Mouse (Mus musculus) Patski (cell line): Measurements from ENCODE around the gene Cemip2. TPM values are rescaled to one million over a fixed set of nuclear protein-coding genes. Genes with fewer than 3 reads are reported as not detected.
A peak's percentile ranks its signal among the peaks of the same experiment; 100 is the strongest.

Experiments used
- ATAC-seq: fragments of 100-300 bp; one replicate; pipeline ENCODE4 v1.8.0; 2021
- CTCF ChIA-PET: fragments of 350-600 bp; sonication (Branson Sonifier 250); formaldehyde crosslinking; loops from one replicate; lab custom pipeline; 2022; ENCODE audit warnings: inconsistent platforms; lab: Charles Lee
- POLR2A ChIA-PET: fragments of 350-600 bp; sonication (Branson Sonifier 250); formaldehyde crosslinking; loops from one replicate; lab custom pipeline; 2022; ENCODE audit warnings: antibody characterized with exemption, inconsistent platforms; lab: Charles Lee
- DNase-seq: peaks from one replicate; pipeline ENCODE4 v3.0.0-alpha.2; 2011; ENCODE audit warnings: low read depth, low spot score
- H3K27me3 ChIP-seq: fragments of 371-371 bp; one replicate; pipeline ENCODE4 v1.5.1; 2021
- CTCF ChIP-seq: fragments of 100-300 bp; IDR thresholded peaks from one replicate; pipeline ENCODE4 v1.5.1; 2021
- in situ Hi-C: fragments of 300-500 bp; cut with MboI; formaldehyde crosslinking; loops from 3 replicates; pipeline ENCODE4 v1.11.1; 2018; ENCODE audit warnings: low pct_unique_long_range_greater_than_20kb, mixed read lengths
- polyA plus RNA-seq: library from polyadenylated mRNA; unstranded; gene quantifications from one replicate; pipeline ENCODE4 v1.2.3, GENCODE M21; 2021

Cemip2 gene
- polyA plus RNA-seq, 1 experiment from 2014 or later = 10.5 TPM

DNA sequence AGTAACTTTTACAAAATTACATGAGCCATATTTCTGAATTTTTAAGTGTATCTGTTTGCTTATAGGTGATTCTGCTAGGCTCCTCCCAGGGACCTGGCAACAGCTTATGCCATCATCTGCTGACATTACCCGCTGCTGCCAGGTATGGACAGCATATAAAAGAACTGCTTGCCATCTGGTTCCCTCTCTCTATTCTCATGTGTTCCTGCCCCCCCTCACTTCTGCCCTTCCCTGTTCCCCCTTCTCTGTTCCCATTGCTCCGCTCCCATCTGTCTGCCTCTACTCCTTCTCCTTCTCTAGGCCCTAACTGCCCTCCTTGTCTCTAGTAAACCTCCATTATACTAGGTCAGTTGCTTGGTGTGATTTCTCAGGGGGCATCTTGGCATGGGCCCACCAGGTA lies 32.6 kb upstream of the Cemip2 start:
- in situ Hi-C loops = loop anchor here (5.0 to 10.0 kb wide), 3 partner anchors 173 to 948 kb away; no protein-coding TSS in a partner anchor
- no peak for TF ChIP-seq CTCF
- ATAC-seq = no peak
- POLR2A ChIA-PET = no interaction called here
- no peak for DNase-seq
- peaks cover 3% of the 10 kb centered on the region for H3K27me3 ChIP-seq
- CTCF ChIA-PET = no interaction called here

DNA sequence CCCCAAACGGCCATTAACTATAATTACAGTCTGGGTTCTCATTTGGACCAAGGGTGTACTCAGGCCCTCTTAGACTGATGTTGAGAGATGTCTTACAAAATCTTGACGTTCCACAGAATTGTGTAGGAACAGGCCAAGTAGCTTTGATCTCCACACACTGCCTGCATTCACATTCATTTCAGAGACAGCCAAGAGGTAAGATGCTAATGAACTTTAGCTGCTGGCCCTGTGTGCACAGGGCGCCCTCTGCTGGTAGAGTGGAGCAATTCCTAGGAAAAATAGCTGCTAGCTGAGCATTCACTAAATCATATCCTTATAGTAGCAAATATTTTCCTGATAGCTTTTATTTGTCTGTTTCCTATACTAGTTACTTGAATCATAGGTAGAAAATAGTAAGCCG lies 30.8 kb upstream of the Cemip2 start:
- DNase-seq (no peak), ATAC-seq (peak; percentile 82)
- in situ Hi-C loops = loop anchor here (5.0 to 10.0 kb wide), 3 partner anchors 175 to 950 kb away; no protein-coding TSS in a partner anchor
- ChIA-PET POLR2A (no interaction called here), CTCF (interaction anchor here (0.7 to 3.7 kb wide), 19 partner anchors 8 to 557 kb away, joined by 3 to 30 read pairs (median 4); no protein-coding TSS in a partner anchor)
- H3K27me3 ChIP-seq = peaks cover 15% of the 10 kb centered on the region
- peak; percentile 95 for TF ChIP-seq CTCF

DNA sequence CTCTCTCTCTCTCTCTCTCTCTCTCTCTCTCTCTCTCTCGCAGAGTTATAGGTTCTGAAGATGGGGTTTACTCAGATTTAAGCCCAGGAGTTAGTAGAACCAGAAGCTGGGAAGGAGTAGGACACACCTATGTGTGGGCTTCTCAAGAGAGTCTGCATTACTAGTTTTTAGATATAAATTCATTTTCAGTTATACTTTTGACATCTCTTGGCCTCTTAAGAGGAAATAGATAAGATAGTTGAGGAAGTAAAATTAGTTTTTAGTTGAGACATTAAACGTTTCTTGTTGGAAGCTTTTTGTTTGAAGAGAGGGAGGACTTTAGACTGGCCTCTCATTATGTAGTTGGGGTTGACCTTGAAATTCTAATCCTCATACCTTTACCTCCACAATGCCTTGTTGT lies 28.0 kb upstream of the Cemip2 start:
- CTCF ChIA-PET = interaction anchor here (3.7 kb wide), 1 partner anchor 178 kb away, joined by 30 read pairs; no protein-coding TSS in a partner anchor
- no peak for TF ChIP-seq CTCF
- no peak for DNase-seq
- ATAC-seq = no peak
- POLR2A ChIA-PET = interaction anchor here (0.6 kb wide), 1 partner anchor 178 kb away, joined by 8 read pairs; no protein-coding TSS in a partner anchor
- in situ Hi-C loops = no loop called here
- H3K27me3 ChIP-seq = peaks cover 21% of the 10 kb centered on the region

DNA sequence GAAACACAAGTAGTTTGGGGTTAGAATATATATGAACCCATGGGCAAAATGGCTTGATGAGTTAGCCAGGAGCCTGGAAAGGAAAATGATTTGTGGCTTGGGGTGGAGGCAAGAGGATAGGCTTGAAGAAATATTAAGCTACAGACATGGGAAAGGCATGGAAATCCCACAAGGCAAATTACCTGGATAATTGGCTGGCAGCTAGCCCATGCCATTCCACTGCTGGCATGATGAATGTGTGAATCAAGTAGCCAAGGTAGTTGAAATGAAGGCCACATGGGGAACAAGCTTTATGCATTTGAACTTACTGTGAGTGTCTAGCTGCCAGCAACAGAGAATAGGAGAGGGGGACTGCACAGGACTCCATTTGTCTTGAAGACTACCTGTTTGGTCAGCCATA lies 16.5 kb upstream of the Cemip2 start:
- no peak for TF ChIP-seq CTCF
- ChIA-PET POLR2A (no interaction called here), CTCF (interaction anchor here (3.6 kb wide), 1 partner anchor 14 kb away, joined by 10 read pairs; no protein-coding TSS in a partner anchor)
- peaks cover 7% of the 10 kb centered on the region for H3K27me3 ChIP-seq
- DNase-seq (no peak), ATAC-seq (no peak)
- in situ Hi-C loops = no loop called here

DNA sequence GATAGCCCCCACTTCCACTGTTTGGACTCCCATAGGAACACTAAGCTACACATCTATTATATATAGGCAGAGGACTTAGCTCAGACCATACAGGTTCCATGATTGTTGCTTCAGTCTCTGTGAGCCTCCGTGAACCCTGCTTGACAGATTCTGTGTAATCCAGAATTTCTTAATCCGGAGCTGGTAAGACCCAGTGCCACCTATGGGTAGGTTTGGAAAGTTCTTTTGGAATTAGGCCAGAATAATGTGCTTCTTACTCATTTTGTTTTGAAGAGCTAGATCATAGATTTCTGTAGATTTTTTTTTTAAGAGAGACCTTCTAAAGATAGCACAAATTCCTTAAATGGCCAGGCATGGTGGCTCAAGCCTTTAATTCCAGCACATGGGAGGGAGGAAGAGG lies 14.1 kb upstream of the Cemip2 start:
- ATAC-seq = no peak
- peaks cover 7% of the 10 kb centered on the region for H3K27me3 ChIP-seq
- ChIA-PET CTCF (interaction anchor here (0.9 to 1.2 kb wide), 2 partner anchors 13 to 16 kb away, joined by 3 read pairs; no protein-coding TSS in a partner anchor), POLR2A (no interaction called here)
- in situ Hi-C loops = no loop called here
- DNase-seq = no peak
- TF ChIP-seq CTCF = peak; percentile 26

DNA sequence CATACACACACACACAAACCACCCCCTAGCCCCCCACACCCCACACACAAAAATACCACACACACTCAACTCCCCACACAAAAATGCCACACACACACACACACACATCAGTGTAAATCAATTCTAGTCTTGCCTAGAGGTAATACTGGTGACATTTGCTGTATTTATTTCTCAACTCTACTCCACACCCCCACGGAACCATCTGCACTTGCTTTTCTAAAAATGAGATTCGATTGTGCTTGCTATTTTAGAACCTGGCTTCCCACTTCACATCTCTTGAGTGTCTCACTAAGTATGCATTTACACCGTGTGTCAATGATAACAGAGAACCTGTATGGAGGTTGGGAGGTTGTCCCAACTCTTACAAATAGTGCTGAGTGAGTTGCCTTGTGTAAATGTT lies 13.4 kb upstream of the Cemip2 start:
- ATAC-seq (no peak), DNase-seq (no peak)
- ChIA-PET CTCF (interaction anchor here (0.9 kb wide), 1 partner anchor 498 kb away, joined by 3 read pairs; no protein-coding TSS in a partner anchor), POLR2A (no interaction called here)
- H3K27me3 ChIP-seq = peaks cover 7% of the 10 kb centered on the region
- in situ Hi-C loops = no loop called here
- no peak for TF ChIP-seq CTCF

DNA sequence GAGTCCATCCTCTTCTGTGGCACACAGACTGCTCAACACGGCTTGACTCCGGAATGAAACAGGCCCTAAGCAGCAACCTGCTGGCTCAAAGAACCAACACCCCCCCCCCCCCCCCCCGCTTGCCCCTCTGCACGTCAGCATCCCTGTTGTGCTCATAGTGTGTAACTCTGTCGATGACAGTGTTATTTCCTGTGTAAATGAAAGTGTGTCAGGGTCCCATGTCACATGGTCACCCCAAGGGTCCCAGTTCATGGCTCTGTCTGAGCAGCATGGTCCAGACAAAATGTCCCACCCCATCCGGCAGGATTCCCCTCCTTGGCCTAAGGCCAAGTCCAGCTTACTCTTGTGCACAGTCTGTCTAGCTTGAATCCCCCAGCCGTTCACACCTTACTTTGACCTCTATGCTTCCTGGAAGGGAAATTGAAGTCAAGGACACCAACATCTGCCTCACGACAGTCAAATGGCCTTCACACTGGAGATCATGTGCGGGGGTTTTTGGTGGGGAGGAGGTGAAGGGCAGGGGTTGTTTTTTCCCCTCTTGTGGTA lies 10.6 kb upstream of the Cemip2 start:
- ChIA-PET POLR2A (no interaction called here), CTCF (no interaction called here)
- DNase-seq = no peak
- TF ChIP-seq CTCF = no peak
- H3K27me3 ChIP-seq = peaks cover 14% of the 10 kb centered on the region
- in situ Hi-C loops = no loop called here
- no peak for ATAC-seq

DNA sequence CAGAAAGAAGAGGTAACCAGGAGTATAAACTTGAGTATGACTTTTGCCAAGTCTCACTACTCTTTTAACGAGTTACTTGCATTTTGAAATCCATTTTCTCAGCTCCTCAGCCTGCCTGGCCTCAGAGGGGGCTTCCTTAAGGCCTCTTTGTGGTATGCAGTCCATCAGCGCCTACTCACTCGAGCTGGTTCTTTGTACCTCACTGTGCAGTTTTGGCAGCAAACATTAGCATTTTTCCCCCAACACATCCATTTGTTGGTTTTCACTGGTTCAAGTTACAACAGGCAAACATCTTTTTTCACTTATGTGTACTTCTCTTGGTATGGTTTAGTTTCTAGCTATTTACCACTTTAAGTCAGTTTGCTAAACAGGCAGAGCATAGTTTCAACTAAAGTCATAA lies 8.3 kb upstream of the Cemip2 start:
- no peak for DNase-seq
- H3K27me3 ChIP-seq = peaks cover 14% of the 10 kb centered on the region
- TF ChIP-seq CTCF = no peak
- no peak for ATAC-seq
- in situ Hi-C loops = no loop called here
- ChIA-PET POLR2A (no interaction called here), CTCF (no interaction called here)

DNA sequence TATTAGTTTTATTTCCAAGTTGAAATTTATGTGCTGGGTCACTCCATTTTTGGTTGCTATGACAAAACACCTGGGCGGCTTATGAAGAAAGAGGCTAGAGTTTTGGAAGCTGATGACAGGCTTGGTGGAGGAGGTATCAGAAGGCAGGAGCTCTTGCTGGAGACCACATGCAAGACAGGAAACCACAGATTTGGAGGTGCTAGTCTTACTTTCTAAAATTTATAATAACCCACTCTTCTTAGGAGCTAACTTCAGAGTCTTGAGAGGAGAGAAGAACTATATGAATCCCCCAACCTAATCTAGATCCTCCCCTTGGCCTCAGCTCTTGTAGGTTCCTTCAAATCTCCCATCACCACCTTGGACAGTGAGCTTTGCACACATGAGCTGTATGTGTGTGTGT lies 6.6 kb upstream of the Cemip2 start:
- CTCF ChIA-PET = interaction anchor here (1.5 kb wide), 1 partner anchor 24 kb away, joined by 3 read pairs; no protein-coding TSS in a partner anchor

DNA sequence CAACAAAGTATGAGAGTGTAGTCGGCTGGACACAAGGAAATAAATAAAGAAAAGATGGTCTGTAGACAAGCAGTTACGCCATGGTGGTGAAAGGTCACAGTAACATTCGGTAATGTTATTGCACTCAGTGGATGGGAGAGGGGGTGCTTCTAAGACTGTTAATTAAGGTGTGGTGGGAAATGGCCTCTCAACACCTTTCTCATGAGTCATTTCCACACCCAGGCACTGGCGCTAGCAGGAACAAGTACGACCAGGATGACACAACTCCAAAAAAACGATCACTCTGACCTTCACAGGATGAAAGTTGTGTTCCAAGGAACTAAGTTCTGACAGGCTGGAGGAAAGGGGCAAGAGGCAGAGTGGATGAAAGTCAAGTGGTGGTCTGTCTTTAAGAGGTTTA lies 4.5 kb upstream of the Cemip2 start:
- CTCF ChIA-PET = no interaction called here
- ATAC-seq (no peak), DNase-seq (no peak)
- in situ Hi-C loops = no loop called here
- POLR2A ChIA-PET = no interaction called here
- peaks cover 8% of the 10 kb centered on the region for H3K27me3 ChIP-seq
- TF ChIP-seq CTCF = no peak

More for the DNA sequence above, 6.6 kb upstream of the Cemip2 start:
- in situ Hi-C loops = no loop called here
- DNase-seq = no peak
- H3K27me3 ChIP-seq = peaks cover 8% of the 10 kb centered on the region
- POLR2A ChIA-PET = no interaction called here
- TF ChIP-seq CTCF = no peak
- ATAC-seq = no peak

DNA sequence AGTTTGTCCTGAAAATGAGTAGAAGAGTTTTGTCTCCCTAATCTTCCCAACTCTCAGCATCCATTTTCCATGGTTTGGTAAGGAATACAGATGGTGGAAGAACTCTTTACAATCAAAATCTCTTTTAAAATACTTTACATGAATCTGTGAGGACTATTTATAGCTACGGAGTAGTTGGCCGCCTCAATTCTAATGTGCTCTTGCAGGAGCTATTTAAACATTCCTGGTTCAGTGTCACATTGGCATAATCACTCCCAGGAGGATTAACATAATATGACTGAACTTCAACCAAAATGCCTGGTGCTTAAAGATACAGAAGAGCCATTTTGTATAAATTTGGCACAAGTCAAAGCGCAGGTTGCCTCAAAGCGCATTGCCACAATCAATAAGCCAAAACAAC lies 2.5 kb upstream of the Cemip2 start:
- DNase-seq (no peak), ATAC-seq (no peak)
- in situ Hi-C loops = loop anchor here (5.0 kb wide), 1 partner anchor 527 kb away; no protein-coding TSS in a partner anchor
- H3K27me3 ChIP-seq = peaks cover 6% of the 10 kb centered on the region
- no peak for TF ChIP-seq CTCF
- POLR2A ChIA-PET = no interaction called here
- CTCF ChIA-PET = no interaction called here
